Mouse (Mus musculus) CD4-positive helper T cell, adult 2 months (primary cell): ENCODE results near the gene Gm2115.
A peak's percentile ranks its signal among the peaks of the same experiment; 100 is the strongest.

ENCODE experiments used
- DNase-seq: peaks from one replicate; pipeline ENCODE4 v3.0.0-alpha.2; 2012; ENCODE audit warnings: low read depth, missing footprints, low spot score

The Gm2115 gene

GRCm38 (mm10) chr7:84586360-84587100 lies 57.8 kb downstream of the Gm2115 start:
- DNase-seq, result no peak

GRCm38 (mm10) chr7:84587101-84587783 lies 58.5 kb downstream of the Gm2115 start:
- DNase-seq, result no peak

GRCm38 (mm10) chr7:84590622-84591021 lies 61.9 kb downstream of the Gm2115 start:
- DNase-seq, result no peak

GRCm38 (mm10) chr7:84591347-84591746 lies 62.6 kb downstream of the Gm2115 start:
- DNase-seq, result no peak

GRCm38 (mm10) chr7:84594087-84594916 lies 65.5 kb downstream of the Gm2115 start:
- peak; percentile 82 for DNase-seq

- DNase-seq, result no peak
Measured at GRCm38 (mm10) chr7:84594917-84595303, 66.2 kb downstream of the Gm2115 start.

- DNase-seq, result no peak
Measured at GRCm38 (mm10) chr7:84596002-84596401, 67.2 kb downstream of the Gm2115 start.

- no peak for DNase-seq
Measured at GRCm38 (mm10) chr7:84596633-84597032, 67.9 kb downstream of the Gm2115 start.

- no peak for DNase-seq
Measured at GRCm38 (mm10) chr7:84600631-84601030, 71.9 kb downstream of the Gm2115 start.

- no peak for DNase-seq
Measured at GRCm38 (mm10) chr7:84601331-84601730, 72.6 kb downstream of the Gm2115 start.

GRCm38 (mm10) chr7:84604501-84604900 lies 75.7 kb downstream of the Gm2115 start:
- no peak for DNase-seq

GRCm38 (mm10) chr7:84605033-84605687 lies 76.4 kb downstream of the Gm2115 start:
- DNase-seq, result no peak

GRCm38 (mm10) chr7:84605704-84606292 lies 77.0 kb downstream of the Gm2115 start:
- DNase-seq, result peak; percentile 56

GRCm38 (mm10) chr7:84606293-84606749 lies 77.6 kb downstream of the Gm2115 start, which contains the start of gene Fah:
Gene Fah, minus strand, starts transcription at chr7:84606722.
- peak; percentile 36 for DNase-seq

- no peak for DNase-seq
Measured at GRCm38 (mm10) chr7:84611609-84612008, 82.9 kb downstream of the Gm2115 start.

- no peak for DNase-seq
Measured at GRCm38 (mm10) chr7:84612445-84612844, 83.7 kb downstream of the Gm2115 start.

- no peak for DNase-seq
Measured at GRCm38 (mm10) chr7:84618951-84619350, 90.2 kb downstream of the Gm2115 start.

- no peak for DNase-seq
Measured at GRCm38 (mm10) chr7:84620956-84621355, 92.2 kb downstream of the Gm2115 start.

- no peak for DNase-seq
Measured at GRCm38 (mm10) chr7:84623718-84624117, 95.0 kb downstream of the Gm2115 start.

GRCm38 (mm10) chr7:84631878-84632277 lies 103.1 kb downstream of the Gm2115 start:
- DNase-seq, result no peak
